Mouse (Mus musculus): ENCODE results near the gene Rasal1. TPM values are rescaled to one million over a fixed set of nuclear protein-coding genes. Genes with fewer than 3 reads are reported as not detected.

Gene Rasal1
- polyA plus RNA-seq, 1 experiment from 2014 or later = 0.70 TPM

GRCm38 (mm10) chr5:120670132-120670531 is 21.5 kb downstream of the Rasal1 start:
- Histone ChIP-seq H3K27ac (no peak overlapping the region), H3K4me3 (no peak overlapping the region), H3K4me1 (peaks cover 4% of the 10 kb centered on the region; the same call in 1 of the 2 replicates), H3K36me3 (no peaks in the 10 kb centered on the region), H3K27me3 (peaks cover 22% of the 10 kb centered on the region), H3K9me3 (no peaks in the 10 kb centered on the region), H3K9ac (no peak overlapping the region), H3K4me2 (replicated peaks) (no peak overlapping the region)
- 83% methylated on average over 7 of the region's 7 CpGs for WGBS
- no peak for ATAC-seq (ENCODE audit: low FRiP score, low read depth)

- H3K4me1 ChIP-seq = peaks cover 4% of the 10 kb centered on the region; the same call in 1 of the 2 replicates
- H3K4me2 ChIP-seq (replicated peaks) = no peak overlapping the region
- whole genome bisulfite sequencing = 76% methylated on average over 3 of the region's 3 CpGs
These were observed 23.3 kb downstream of the Rasal1 start for GRCm38 (mm10) chr5:120671865-120672264.

DNA sequence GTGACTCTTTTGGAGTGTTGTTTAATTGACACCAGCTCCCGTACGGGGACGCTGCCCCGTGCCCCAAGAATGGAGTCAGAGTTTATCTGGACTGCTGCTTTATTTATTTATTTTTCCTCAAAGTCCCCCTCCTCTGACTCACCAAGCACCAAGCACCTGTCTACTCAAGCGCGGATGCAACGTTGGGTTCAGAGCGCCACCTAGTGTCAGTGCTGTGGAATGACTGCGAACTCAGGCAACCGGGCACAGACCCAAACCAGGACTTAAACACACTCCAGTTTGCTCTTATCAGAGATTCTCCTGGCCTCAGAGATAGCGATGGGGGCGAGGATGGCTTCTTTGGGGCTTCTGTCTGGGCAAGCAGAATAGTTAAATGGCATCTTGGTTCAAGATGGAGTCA is 25.0 kb downstream of the Rasal1 start:
- WGBS = 8% methylated on average over 12 of the region's 12 CpGs
- ATAC-seq (ENCODE audit: low FRiP score, low read depth) = no peak
- H3K27ac ChIP-seq = no peak overlapping the region
- no peak overlapping the region for H3K4me3 ChIP-seq
- H3K4me2 ChIP-seq (replicated peaks) = no peak overlapping the region
- H3K4me1 ChIP-seq = peaks cover 4% of the 10 kb centered on the region; the same call in 1 of the 2 replicates
- H3K9me3 ChIP-seq = no peaks in the 10 kb centered on the region; the same call in 1 of the 2 replicates
- H3K9ac ChIP-seq = no peak overlapping the region
- H3K36me3 ChIP-seq = no peaks in the 10 kb centered on the region
- H3K27me3 ChIP-seq = no peaks in the 10 kb centered on the region

More at GRCm38 (mm10) chr5:120671865-120672264, 23.3 kb downstream of the Rasal1 start:
- H3K27ac ChIP-seq = no peak overlapping the region
- H3K27me3 ChIP-seq = peaks cover 11% of the 10 kb centered on the region
- no peak overlapping the region for H3K9ac ChIP-seq
- no peak for ATAC-seq (ENCODE audit: low FRiP score, low read depth)
- H3K9me3 ChIP-seq = no peaks in the 10 kb centered on the region; the same call in 1 of the 2 replicates
- no peak overlapping the region for H3K4me3 ChIP-seq
- no peaks in the 10 kb centered on the region for H3K36me3 ChIP-seq

- H3K27ac ChIP-seq = no peak overlapping the region
- H3K9ac ChIP-seq = no peak overlapping the region
- no peaks in the 10 kb centered on the region for H3K36me3 ChIP-seq
- peak overlapping the region; percentile 14; the same call in 1 of the 2 replicates for H3K4me2 ChIP-seq (replicated peaks)
- H3K9me3 ChIP-seq = no peaks in the 10 kb centered on the region; the same call in 1 of the 2 replicates
- peak; percentile 76 for ATAC-seq (ENCODE audit: low FRiP score, low read depth)
- H3K4me3 ChIP-seq = no peak overlapping the region
- peaks cover 7% of the 10 kb centered on the region; the same call in 1 of the 2 replicates for H3K4me1 ChIP-seq
- H3K27me3 ChIP-seq = 0 out of 2 replicates have a peak, but pooled peaks cover 2% of the 10 kb centered on the region
- WGBS = 32% methylated on average over 21 of the region's 21 CpGs
These were observed 25.9 kb downstream of the Rasal1 start for GRCm38 (mm10) chr5:120674229-120675145.

GRCm38 (mm10) chr5:120677516-120677915 is 28.9 kb downstream of the Rasal1 start:
- WGBS = 28% methylated on average over 2 of the region's 2 CpGs
- no peaks in the 10 kb centered on the region; the same call in 1 of the 2 replicates for H3K9me3 ChIP-seq
- ATAC-seq (ENCODE audit: low FRiP score, low read depth) = no peak
- H3K4me2 ChIP-seq (replicated peaks) = no peak overlapping the region
- H3K27me3 ChIP-seq = peaks cover 20% of the 10 kb centered on the region
- H3K4me3 ChIP-seq = no peak overlapping the region
- no peak overlapping the region for H3K9ac ChIP-seq
- no peaks in the 10 kb centered on the region; the same call in 1 of the 2 replicates for H3K36me3 ChIP-seq
- peaks cover 24% of the 10 kb centered on the region for H3K4me1 ChIP-seq
- H3K27ac ChIP-seq = no peak overlapping the region

- no peak overlapping the region; the same call in 1 of the 2 replicates for H3K27ac ChIP-seq
- H3K4me1 ChIP-seq = peaks cover 27% of the 10 kb centered on the region
- H3K9ac ChIP-seq = peak overlapping the region; percentile 31; the same call in 1 of the 2 replicates
- peak overlapping the region; percentile 64 for H3K4me2 ChIP-seq (replicated peaks)
- ATAC-seq (ENCODE audit: low FRiP score, low read depth) = peak; percentile 91
- no peaks in the 10 kb centered on the region; the same call in 1 of the 2 replicates for H3K36me3 ChIP-seq
- 2% methylated on average over 24 of the region's 24 CpGs for WGBS
- H3K27me3 ChIP-seq = peaks cover 44% of the 10 kb centered on the region
- peak overlapping the region; percentile 40 for H3K4me3 ChIP-seq
- no peaks in the 10 kb centered on the region; the same call in 1 of the 2 replicates for H3K9me3 ChIP-seq
These were observed 31.3 kb downstream of the Rasal1 start for GRCm38 (mm10) chr5:120679676-120680555.

GRCm38 (mm10) chr5:120680918-120681317 is 32.3 kb downstream of the Rasal1 start:
- WGBS = 82% methylated on average over 18 of the region's 18 CpGs
- no peaks in the 10 kb centered on the region; the same call in 1 of the 2 replicates for H3K36me3 ChIP-seq
- ATAC-seq (ENCODE audit: low FRiP score, low read depth) = no peak
- H3K27ac ChIP-seq = no peak overlapping the region
- peaks cover 27% of the 10 kb centered on the region for H3K4me1 ChIP-seq
- no peaks in the 10 kb centered on the region; the same call in 1 of the 2 replicates for H3K9me3 ChIP-seq
- no peak overlapping the region for H3K4me3 ChIP-seq
- peaks cover 53% of the 10 kb centered on the region for H3K27me3 ChIP-seq
- H3K4me2 ChIP-seq (replicated peaks) = peak overlapping the region; percentile 55; the same call in 1 of the 2 replicates
- H3K9ac ChIP-seq = no peak overlapping the region

GRCm38 (mm10) chr5:120682982-120683771 is 34.6 kb downstream of the Rasal1 start:
- H3K4me1 ChIP-seq = peaks cover 27% of the 10 kb centered on the region
- WGBS = 12% methylated on average over 24 of the region's 24 CpGs
- peaks cover 57% of the 10 kb centered on the region for H3K27me3 ChIP-seq
- no peak overlapping the region for H3K27ac ChIP-seq
- peak overlapping the region; percentile 21 for H3K4me2 ChIP-seq (replicated peaks)
- no peak for ATAC-seq (ENCODE audit: low FRiP score, low read depth)
- H3K9ac ChIP-seq = no peak overlapping the region
- no peaks in the 10 kb centered on the region for H3K9me3 ChIP-seq
- no peak overlapping the region for H3K4me3 ChIP-seq
- H3K36me3 ChIP-seq = no peaks in the 10 kb centered on the region; the same call in 1 of the 2 replicates

DNA sequence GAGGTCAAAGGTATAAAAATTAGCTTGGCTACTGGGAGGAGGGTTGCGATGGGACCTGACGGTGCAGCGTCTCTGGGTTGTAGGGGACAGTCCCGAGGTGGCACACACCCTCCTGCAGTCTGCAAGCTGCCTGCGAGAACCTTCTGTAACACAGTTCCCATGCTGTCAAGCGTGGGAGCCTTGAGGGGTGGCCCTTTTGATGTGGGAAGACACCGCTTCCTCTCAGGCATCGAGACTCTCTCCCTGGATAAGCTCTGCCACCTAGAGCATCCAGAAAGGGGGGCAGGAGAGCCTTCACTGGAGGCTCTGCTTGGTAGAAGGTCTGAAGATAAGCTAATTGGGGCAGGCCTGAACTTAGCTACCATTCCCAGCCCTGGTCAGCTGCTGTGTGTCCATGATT is 37.1 kb downstream of the Rasal1 start:
- Histone ChIP-seq H3K4me1 (peaks cover 23% of the 10 kb centered on the region), H3K27ac (no peak overlapping the region), H3K36me3 (no peaks in the 10 kb centered on the region; the same call in 1 of the 2 replicates), H3K4me2 (replicated peaks) (no peak overlapping the region), H3K9ac (no peak overlapping the region), H3K9me3 (no peaks in the 10 kb centered on the region), H3K4me3 (no peak overlapping the region), H3K27me3 (peaks cover 59% of the 10 kb centered on the region)
- no peak for ATAC-seq (ENCODE audit: low FRiP score, low read depth)
- 78% methylated on average over 8 of the region's 8 CpGs for WGBS

- 80% methylated on average over 6 of the region's 6 CpGs for whole genome bisulfite sequencing
- peaks cover 60% of the 10 kb centered on the region for H3K27me3 ChIP-seq
- no peak for ATAC-seq (ENCODE audit: low FRiP score, low read depth)
These were observed 38.3 kb downstream of the Rasal1 start for GRCm38 (mm10) chr5:120686749-120687483.

More at GRCm38 (mm10) chr5:120686749-120687483, 38.3 kb downstream of the Rasal1 start:
- Histone ChIP-seq H3K9me3 (no peaks in the 10 kb centered on the region), H3K27ac (no peak overlapping the region), H3K9ac (no peak overlapping the region), H3K4me1 (peaks cover 21% of the 10 kb centered on the region), H3K4me2 (replicated peaks) (no peak overlapping the region), H3K4me3 (no peak overlapping the region), H3K36me3 (no peaks in the 10 kb centered on the region)

Measured in limb, embryonic 13.5 days (tissue).